Mouse (Mus musculus) kidney, embryonic 14.5 days (tissue): ENCODE data around the gene Plcd1. TPM values are rescaled to one million over a fixed set of nuclear protein-coding genes. Genes with fewer than 3 reads are reported as not detected.

Source experiments
- ATAC-seq: fragments of 200-750 bp; cut with Nextera tagmentation; 2 replicates; pipeline ENCODE4 v1.8.0; 2017; ENCODE audit warnings: moderate number of reproducible peaks, mild to moderate bottlenecking, moderate TSS enrichment, moderate library complexity; ENCODE audit not compliant: low FRiP score, low TSS enrichment
- H3K27ac ChIP-seq: fragments of 300-500 bp; sonication (generic); 2 replicates; pipeline ENCODE4 v1.5.1; 2014; ENCODE audit warnings: low read depth, mild to moderate bottlenecking, low read length, moderate library complexity, mixed read lengths
- H3K27me3 ChIP-seq: fragments of 300-500 bp; sonication (generic); 2 replicates; pipeline ENCODE4 v1.6.1; 2014; ENCODE audit warnings: mild to moderate bottlenecking, low read length; ENCODE audit not compliant: control insufficient read depth, insufficient read depth
- H3K36me3 ChIP-seq: fragments of 300-500 bp; sonication (generic); 2 replicates; pipeline ENCODE4 v1.6.1; 2014; ENCODE audit warnings: low read length, mixed read lengths; ENCODE audit not compliant: control insufficient read depth, insufficient read depth
- H3K4me1 ChIP-seq: fragments of 300-500 bp; sonication (generic); 2 replicates; pipeline ENCODE4 v1.6.1; 2014; ENCODE audit warnings: low read length, mixed read lengths; ENCODE audit not compliant: control insufficient read depth, insufficient read depth
- H3K4me2 ChIP-seq: fragments of 300-500 bp; sonication (generic); replicated peaks from 2 replicates; pipeline ENCODE4 v1.6.1; 2014; ENCODE audit warnings: low read depth, mild to moderate bottlenecking, low read length
- H3K4me3 ChIP-seq: fragments of 300-500 bp; sonication (generic); 2 replicates; pipeline ENCODE4 v1.5.1; 2014; ENCODE audit warnings: mild to moderate bottlenecking, low read length
- H3K9ac ChIP-seq: fragments of 300-500 bp; sonication (generic); 2 replicates; pipeline ENCODE4 v1.6.1; 2014; ENCODE audit warnings: low read depth, mild to moderate bottlenecking, low read length, moderate library complexity
- H3K9me3 ChIP-seq: fragments of 300-500 bp; sonication (generic); 2 replicates; pipeline ENCODE4 v1.6.1; 2016; ENCODE audit warnings: low read length; ENCODE audit not compliant: control insufficient read depth
- WGBS: fragments of 180-500 bp; shearing (Covaris S2); extraction: QIAGEN DNeasy Blood & Tissue Kit; methylation state at CpG from one replicate; pipeline ENCODE4 v1.1.7; 2014; 5-methylcytosine and 5-hydroxymethylcytosine counted together
- polyA plus RNA-seq: library from polyadenylated mRNA; unstranded; fragments of >200 nt; fragmentation: Nextera tagmentation; extraction: Ambion mirVana; gene quantifications from 2 replicates; pipeline ENCODE4 v1.2.1, GENCODE M21; 2014

The Plcd1 gene
- 18.5 and 18.7 TPM in 2 replicates for polyA plus RNA-seq

- Histone ChIP-seq H3K9ac (peak within 1 kb of the TSS; percentile 46), H3K4me2 (peak within 1 kb of the TSS; percentile 80), H3K9me3 (no peaks in the 10 kb centered on the region), H3K27me3 (peaks cover 4% of the 10 kb centered on the region; the same call in 1 of the 2 replicates), H3K27ac (no peak within 1 kb of the TSS), H3K36me3 (no peaks in the 10 kb centered on the region), H3K4me1 (peaks cover 16% of the 10 kb centered on the region), H3K4me3 (peak within 1 kb of the TSS; percentile 53)
- peak; percentile 89 for ATAC-seq
- WGBS = 11% methylated on average over 43 of the region's 45 CpGs
These were observed at the start of gene Plcd1 for GRCm38 (mm10) chr9:119093419-119094295. Gene Plcd1 (minus strand): TSS chr9:119093502.

GRCm38 (mm10) chr9:119142066-119142465, 48.8 kb upstream of the Plcd1 start:
- no peak overlapping the region for H3K4me3 ChIP-seq
- WGBS = 56% methylated on average over 5 of the region's 5 CpGs
- H3K4me2 ChIP-seq = no peak overlapping the region
- H3K27me3 ChIP-seq = no peaks in the 10 kb centered on the region
- no peaks in the 10 kb centered on the region for H3K4me1 ChIP-seq
- H3K9me3 ChIP-seq = no peaks in the 10 kb centered on the region
- ATAC-seq = no peak
- H3K9ac ChIP-seq = no peak overlapping the region
- H3K36me3 ChIP-seq = no peaks in the 10 kb centered on the region
- no peak overlapping the region for H3K27ac ChIP-seq

- no peak for ATAC-seq
- no peak overlapping the region for H3K9ac ChIP-seq
- no peaks in the 10 kb centered on the region for H3K36me3 ChIP-seq
- no peaks in the 10 kb centered on the region for H3K4me1 ChIP-seq
- H3K27ac ChIP-seq = no peak overlapping the region
- no peak overlapping the region for H3K4me2 ChIP-seq
- no peak overlapping the region for H3K4me3 ChIP-seq
- 88% methylated on average over 2 of the region's 2 CpGs for WGBS
- no peaks in the 10 kb centered on the region for H3K9me3 ChIP-seq
- H3K27me3 ChIP-seq = no peaks in the 10 kb centered on the region
These were observed 45.5 kb upstream of the Plcd1 start for GRCm38 (mm10) chr9:119138836-119139235.

- Histone ChIP-seq H3K4me3 (no peak overlapping the region), H3K36me3 (no peaks in the 10 kb centered on the region), H3K9me3 (no peaks in the 10 kb centered on the region), H3K27me3 (no peaks in the 10 kb centered on the region), H3K4me1 (0 out of 2 replicates have a peak, but pooled peaks cover 4% of the 10 kb centered on the region), H3K9ac (no peak overlapping the region), H3K4me2 (no peak overlapping the region), H3K27ac (no peak overlapping the region)
- no peak for ATAC-seq
- 49% methylated on average over 5 of the region's 5 CpGs for WGBS
These were observed 37.4 kb upstream of the Plcd1 start for GRCm38 (mm10) chr9:119130692-119131091.

GRCm38 (mm10) chr9:119128436-119129181, 35.3 kb upstream of the Plcd1 start:
- Histone ChIP-seq H3K4me2 (no peak overlapping the region), H3K4me3 (no peak overlapping the region), H3K27me3 (no peaks in the 10 kb centered on the region), H3K9me3 (no peaks in the 10 kb centered on the region), H3K9ac (no peak overlapping the region), H3K4me1 (0 out of 2 replicates have a peak, but pooled peaks cover 4% of the 10 kb centered on the region), H3K27ac (no peak overlapping the region), H3K36me3 (no peaks in the 10 kb centered on the region)
- WGBS = 87% methylated on average over 12 of the region's 12 CpGs
- 0 out of 2 replicates have a peak, but pooled peaks have one; percentile 18 for ATAC-seq

- Histone ChIP-seq H3K27ac (no peak overlapping the region), H3K4me3 (no peak overlapping the region), H3K36me3 (no peaks in the 10 kb centered on the region), H3K4me1 (peaks cover 17% of the 10 kb centered on the region), H3K9me3 (no peaks in the 10 kb centered on the region), H3K4me2 (no peak overlapping the region), H3K27me3 (no peaks in the 10 kb centered on the region), H3K9ac (no peak overlapping the region)
- WGBS = 78% methylated on average over 18 of the region's 18 CpGs
- no peak for ATAC-seq
These were observed 29.5 kb upstream of the Plcd1 start for GRCm38 (mm10) chr9:119122596-119123369.

GRCm38 (mm10) chr9:119120168-119120560, 26.9 kb upstream of the Plcd1 start:
- Histone ChIP-seq H3K27ac (no peak overlapping the region), H3K4me1 (peaks cover 17% of the 10 kb centered on the region), H3K4me2 (0 out of 2 replicates have a peak overlapping the region, but pooled peaks have one; percentile 5)

GRCm38 (mm10) chr9:119119409-119120167, 26.3 kb upstream of the Plcd1 start:
- no peaks in the 10 kb centered on the region for H3K9me3 ChIP-seq
- no peaks in the 10 kb centered on the region for H3K27me3 ChIP-seq
- H3K27ac ChIP-seq = peak overlapping the region; percentile 55; the same call in 1 of the 2 replicates
- no peak overlapping the region for H3K9ac ChIP-seq
- no peaks in the 10 kb centered on the region for H3K36me3 ChIP-seq
- 0 out of 2 replicates have a peak overlapping the region, but pooled peaks have one; percentile 17 for H3K4me2 ChIP-seq
- H3K4me1 ChIP-seq = peaks cover 17% of the 10 kb centered on the region
- 68% methylated on average over 19 of the region's 19 CpGs for WGBS
- no peak overlapping the region for H3K4me3 ChIP-seq
- peak; percentile 77 for ATAC-seq

More at GRCm38 (mm10) chr9:119120168-119120560, 26.9 kb upstream of the Plcd1 start:
- ATAC-seq = no peak
- Histone ChIP-seq H3K9ac (no peak overlapping the region), H3K27me3 (no peaks in the 10 kb centered on the region), H3K36me3 (no peaks in the 10 kb centered on the region), H3K4me3 (no peak overlapping the region), H3K9me3 (no peaks in the 10 kb centered on the region)
- 53% methylated on average over 3 of the region's 3 CpGs for WGBS
